Mouse (Mus musculus) spleen, adult 2 months (tissue): ENCODE data around the gene Smarcd2. TPM values are rescaled to one million over a fixed set of nuclear protein-coding genes. Genes with fewer than 3 reads are reported as not detected.

ENCODE experiments used
- DNase-seq, 2 experiments: peaks; one replicate each; pipeline versions ENCODE4 v3.0.0 to v3.0.0-alpha.2; 2012 to 2021; ENCODE audit warnings: low spot score in 2 of 2, low read depth in 1 of 2
- H3K27ac ChIP-seq: fragments of 200-500 bp; 2 replicates; pipeline ENCODE4 v1.5.1; 2012; ENCODE audit warnings: low read length, inconsistent platforms; ENCODE audit not compliant: insufficient read depth
- H3K27me3 ChIP-seq: fragments of 200-500 bp; 2 replicates; pipeline ENCODE4 v1.6.1; 2012; ENCODE audit warnings: mild to moderate bottlenecking, moderate library complexity, low read length, inconsistent platforms; ENCODE audit not compliant: control insufficient read depth, insufficient read depth
- H3K36me3 ChIP-seq: fragments of 200-500 bp; 2 replicates; pipeline ENCODE4 v1.6.1; 2012; ENCODE audit warnings: mild to moderate bottlenecking, low read length, inconsistent platforms; ENCODE audit not compliant: control insufficient read depth, insufficient read depth
- H3K4me1 ChIP-seq: fragments of 200-500 bp; 2 replicates; pipeline ENCODE4 v1.6.1; 2011; ENCODE audit warnings: inconsistent platforms; ENCODE audit not compliant: control insufficient read depth, insufficient read depth, insufficient read length
- H3K4me3 ChIP-seq: fragments of 200-500 bp; 2 replicates; pipeline ENCODE4 v1.5.1; 2011; ENCODE audit warnings: mild to moderate bottlenecking, inconsistent platforms; ENCODE audit not compliant: insufficient read depth, insufficient read length; ENCODE audit errors: extremely low read depth
- CTCF ChIP-seq: fragments of 200-500 bp; IDR thresholded peaks from 2 replicates; pipeline ENCODE4 v1.5.1; 2011; ENCODE audit warnings: mild to moderate bottlenecking, inconsistent platforms; ENCODE audit not compliant: insufficient read depth, insufficient read length, insufficient replicate concordance; ENCODE audit errors: extremely low read depth
- POLR2A ChIP-seq: fragments of 200-500 bp; IDR thresholded peaks from 2 replicates; pipeline ENCODE4 v1.6.1; 2011; ENCODE audit warnings: low read depth, low read length, inconsistent platforms
- WGBS: fragments of 180-500 bp; shearing (Covaris S2); methylation state at CpG from one replicate; pipeline ENCODE4 v1.1.7; 2018; 5-methylcytosine and 5-hydroxymethylcytosine counted together
- polyA plus RNA-seq: library from polyadenylated mRNA; depleted of rRNA; stranded (reverse); fragments of >200 nt; gene quantifications from 2 replicates; pipeline ENCODE4 v1.2.3, GENCODE M21; 2012

Gene Smarcd2
- polyA plus RNA-seq, 1 experiment = 120 TPM

DNA sequence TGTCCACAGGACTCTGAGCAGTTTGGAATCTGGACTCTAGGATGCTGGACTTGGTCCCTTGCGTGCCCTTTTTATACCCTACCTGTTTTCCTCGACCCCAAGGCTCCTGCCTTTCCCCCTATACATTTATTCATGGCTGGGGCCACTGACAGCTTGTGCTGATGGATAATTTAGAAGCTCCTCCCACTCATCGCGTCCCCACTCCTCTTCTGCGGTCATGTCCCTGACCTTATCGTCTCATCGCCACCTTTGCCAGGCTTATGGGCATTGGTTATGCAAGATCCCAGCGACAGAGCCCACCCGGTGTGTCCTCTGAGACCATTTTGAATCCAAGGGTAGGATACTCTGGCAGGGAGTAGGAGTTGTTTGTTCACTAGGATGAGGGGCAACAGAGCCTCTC is 29.0 kb upstream of the Smarcd2 start, which contains the start of gene Gh:
TSS of gene Gh (minus strand) at position 101 of the 400 bp plus-strand sequence.
- Histone ChIP-seq H3K4me1 (peaks cover 30% of the 10 kb centered on the region), H3K4me3 (no peak within 1 kb of the TSS), H3K27ac (no peak within 1 kb of the TSS), H3K27me3 (no peaks in the 10 kb centered on the region), H3K36me3 (no peaks in the 10 kb centered on the region)
- no peak for DNase-seq
- no peak for TF ChIP-seq POLR2A
- TF ChIP-seq CTCF = no peak
- 83% methylated on average over 9 of the region's 9 CpGs for WGBS

DNA sequence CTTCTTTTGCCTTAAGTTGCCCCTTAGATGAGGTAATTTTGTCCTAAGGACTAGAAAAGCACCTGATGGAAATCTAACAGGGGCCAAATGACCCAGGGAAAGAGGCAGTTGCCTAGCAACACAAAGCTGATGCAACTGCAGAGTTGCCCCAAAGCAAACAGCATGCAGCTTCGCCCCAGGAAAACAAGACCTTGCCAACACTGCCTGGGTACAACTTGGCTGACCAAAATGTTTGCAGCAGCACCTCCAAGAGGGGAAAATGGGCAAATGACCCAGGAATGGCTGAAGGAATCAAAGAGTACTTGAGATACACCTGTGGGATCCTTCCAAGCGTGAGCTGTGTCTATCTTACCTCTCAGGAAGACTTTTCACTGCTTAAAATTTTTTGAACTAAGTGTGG is 19.1 kb upstream of the Smarcd2 start:
- DNase-seq = no peak
- H3K4me1 ChIP-seq = no peaks in the 10 kb centered on the region

DNA sequence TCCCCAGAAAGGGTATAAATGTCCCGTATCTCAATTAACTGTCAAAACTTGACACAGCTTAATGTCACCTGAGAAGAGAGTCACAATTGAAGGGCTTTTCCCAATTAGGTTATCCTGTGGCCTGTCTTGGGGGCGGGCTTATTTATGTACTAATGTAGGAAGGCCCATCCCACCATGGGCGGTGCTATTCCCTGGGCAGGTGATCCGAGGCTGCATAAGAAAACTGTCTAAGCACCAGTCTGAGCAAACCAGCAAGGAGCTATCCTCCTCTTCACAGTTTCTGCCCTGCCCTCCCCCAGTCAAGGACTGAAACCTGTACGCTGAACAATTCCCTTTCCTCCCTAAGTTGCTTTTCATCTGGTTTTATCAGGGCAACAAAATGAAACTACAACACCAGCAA is 17.6 kb upstream of the Smarcd2 start:
- Histone ChIP-seq H3K27ac (no peak overlapping the region), H3K4me3 (no peak overlapping the region), H3K27me3 (no peaks in the 10 kb centered on the region), H3K4me1 (no peaks in the 10 kb centered on the region), H3K36me3 (no peaks in the 10 kb centered on the region)
- no peak for DNase-seq
- no peak for TF ChIP-seq POLR2A
- TF ChIP-seq CTCF = no peak
- 91% methylated on average over 5 of the region's 5 CpGs for WGBS

More for the DNA sequence above, 19.1 kb upstream of the Smarcd2 start:
- Histone ChIP-seq H3K27ac (no peak overlapping the region), H3K36me3 (no peaks in the 10 kb centered on the region), H3K27me3 (no peaks in the 10 kb centered on the region), H3K4me3 (no peak overlapping the region)
- TF ChIP-seq CTCF (no peak), POLR2A (no peak)
- WGBS = 85% methylated on average over 2 of the region's 2 CpGs

DNA sequence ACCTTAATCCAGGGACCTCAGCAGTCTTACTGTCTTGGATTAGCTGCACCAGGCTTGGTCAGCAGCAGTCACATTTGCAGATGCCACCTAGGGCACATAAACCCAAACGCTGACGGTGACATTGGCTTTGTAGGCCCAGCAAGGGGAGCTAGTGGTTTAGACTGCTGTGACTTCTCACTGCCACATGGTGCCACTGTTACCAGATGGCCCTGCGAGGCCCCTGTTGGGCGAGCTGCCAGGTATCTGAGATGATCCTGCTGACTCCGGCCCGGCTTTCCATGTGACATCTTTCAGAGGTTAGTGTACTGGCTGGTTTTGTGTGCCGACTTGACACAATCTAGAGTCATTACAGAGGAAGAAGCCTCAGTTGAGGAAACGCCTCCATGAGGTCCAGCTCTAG is 16.6 kb upstream of the Smarcd2 start:
- DNase-seq = peak in 1 of 2 experiments; percentile 54
- TF ChIP-seq CTCF (peak; percentile 32; the same call in 1 of the 2 replicates), POLR2A (no peak)
- Histone ChIP-seq H3K4me1 (no peaks in the 10 kb centered on the region), H3K4me3 (no peak overlapping the region), H3K27ac (no peak overlapping the region), H3K36me3 (no peaks in the 10 kb centered on the region), H3K27me3 (no peaks in the 10 kb centered on the region)
- WGBS = 64% methylated on average over 8 of the region's 8 CpGs

DNA sequence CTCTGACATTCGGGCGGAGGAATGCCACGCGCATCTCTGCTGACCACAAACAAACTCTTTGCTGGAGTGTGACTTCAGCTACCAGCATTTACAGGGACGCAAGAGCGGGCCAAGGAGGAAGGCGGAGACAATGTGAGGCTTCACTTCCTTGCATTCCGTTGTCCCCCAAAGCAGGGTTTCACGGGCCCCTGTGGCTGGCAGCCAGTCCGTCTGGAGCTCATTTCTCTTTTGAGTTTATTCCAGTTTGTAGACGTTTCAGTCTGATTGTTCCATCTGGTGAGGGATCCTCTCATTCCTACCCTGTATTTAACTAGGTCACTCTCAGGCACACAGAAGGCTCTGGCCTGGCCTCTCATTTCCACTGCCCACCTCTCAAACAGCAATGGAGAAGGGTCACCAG is 14.2 kb upstream of the Smarcd2 start:
- TF ChIP-seq POLR2A = no peak
- TF ChIP-seq CTCF = no peak
- no peak overlapping the region for H3K27ac ChIP-seq
- WGBS = 84% methylated on average over 11 of the region's 11 CpGs
- H3K4me1 ChIP-seq = no peaks in the 10 kb centered on the region
- no peaks in the 10 kb centered on the region for H3K27me3 ChIP-seq
- H3K4me3 ChIP-seq = no peak overlapping the region
- H3K36me3 ChIP-seq = no peaks in the 10 kb centered on the region
- no peak for DNase-seq

DNA sequence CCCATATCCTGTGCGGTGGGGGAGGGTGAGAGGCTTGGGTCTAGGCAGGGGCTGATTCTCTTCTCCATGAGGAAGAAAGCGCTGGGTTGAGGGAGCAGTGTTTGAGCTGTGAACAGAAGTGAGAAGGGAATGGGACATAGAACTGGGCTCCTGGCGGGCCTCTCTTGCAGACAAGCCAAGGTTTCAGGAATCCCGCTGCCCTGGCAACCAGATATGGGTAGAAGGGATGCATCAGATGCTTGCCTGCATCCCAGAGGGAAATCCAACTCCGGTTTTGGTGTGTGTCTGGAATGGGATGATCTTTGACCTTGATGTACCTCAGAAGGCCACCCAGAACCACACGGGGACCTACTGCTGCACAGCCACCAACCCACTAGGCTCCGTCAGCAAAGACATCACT is 13.4 kb upstream of the Smarcd2 start:
- no peak for DNase-seq
- no peak overlapping the region for H3K4me3 ChIP-seq
- no peaks in the 10 kb centered on the region for H3K36me3 ChIP-seq
- TF ChIP-seq POLR2A (no peak), CTCF (no peak)
- H3K27me3 ChIP-seq = no peaks in the 10 kb centered on the region
- H3K27ac ChIP-seq = no peak overlapping the region
- no peaks in the 10 kb centered on the region for H3K4me1 ChIP-seq
- 90% methylated on average over 7 of the region's 7 CpGs for WGBS

DNA sequence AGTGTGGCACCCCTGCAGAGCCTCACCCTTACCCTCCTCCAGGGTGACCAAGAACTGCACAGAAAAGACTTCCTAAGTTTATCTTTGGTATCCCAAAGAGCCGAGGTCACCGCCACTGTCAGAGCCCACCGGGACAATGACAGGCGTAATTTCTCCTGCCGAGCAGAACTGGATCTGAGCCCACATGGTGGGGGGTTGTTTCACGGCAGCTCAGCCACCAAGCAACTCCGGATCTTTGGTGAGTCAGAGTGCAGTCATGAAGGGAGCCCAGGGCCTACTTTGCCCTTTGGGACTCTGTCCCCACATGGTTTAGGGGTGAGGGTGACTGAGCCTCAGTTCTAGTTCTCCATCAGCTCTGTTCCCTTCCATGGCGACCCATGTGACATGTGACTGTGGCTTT is 11.4 kb upstream of the Smarcd2 start:
- TF ChIP-seq POLR2A (no peak), CTCF (no peak)
- 87% methylated on average over 8 of the region's 8 CpGs for WGBS
- Histone ChIP-seq H3K27ac (no peak overlapping the region), H3K27me3 (no peaks in the 10 kb centered on the region), H3K4me3 (no peak overlapping the region), H3K4me1 (no peaks in the 10 kb centered on the region), H3K36me3 (no peaks in the 10 kb centered on the region)
- DNase-seq = no peak

DNA sequence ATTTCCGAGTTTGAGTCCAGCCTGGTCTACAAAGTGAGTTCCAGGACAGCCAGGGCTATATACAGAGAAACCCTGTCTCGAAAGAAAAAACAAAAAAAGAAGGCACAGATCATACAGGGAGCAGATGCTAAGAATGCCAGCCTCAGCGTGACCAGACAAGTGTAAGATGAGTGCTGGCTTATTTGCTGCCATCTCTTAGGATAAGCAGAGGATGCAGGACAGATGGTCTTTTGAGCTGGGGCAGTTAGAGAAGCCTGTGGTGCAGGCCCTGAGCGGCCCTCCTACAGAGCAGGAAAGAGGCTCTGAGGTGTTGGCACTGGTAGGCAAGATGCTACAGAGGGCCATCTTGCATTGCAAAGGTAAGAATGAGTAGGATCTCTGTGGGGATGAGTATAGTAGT is 10.6 kb upstream of the Smarcd2 start:
- no peak overlapping the region for H3K4me3 ChIP-seq
- H3K27me3 ChIP-seq = no peaks in the 10 kb centered on the region
- no peak overlapping the region for H3K27ac ChIP-seq
- no peaks in the 10 kb centered on the region for H3K4me1 ChIP-seq
- no peak for TF ChIP-seq POLR2A
- TF ChIP-seq CTCF = no peak
- DNase-seq = no peak
- WGBS = 84% methylated on average over 4 of the region's 4 CpGs
- H3K36me3 ChIP-seq = no peaks in the 10 kb centered on the region
